Mouse (Mus musculus) right cerebral cortex, adult 2 months (tissue): ENCODE measurements around the gene Ngp.

Experiments
- DNase-seq, 2 experiments: peaks; one replicate each; pipeline ENCODE4 v3.0.0; 2021 to 2022; ENCODE audit warnings: low spot score in 2 of 2

Gene Ngp

DNA sequence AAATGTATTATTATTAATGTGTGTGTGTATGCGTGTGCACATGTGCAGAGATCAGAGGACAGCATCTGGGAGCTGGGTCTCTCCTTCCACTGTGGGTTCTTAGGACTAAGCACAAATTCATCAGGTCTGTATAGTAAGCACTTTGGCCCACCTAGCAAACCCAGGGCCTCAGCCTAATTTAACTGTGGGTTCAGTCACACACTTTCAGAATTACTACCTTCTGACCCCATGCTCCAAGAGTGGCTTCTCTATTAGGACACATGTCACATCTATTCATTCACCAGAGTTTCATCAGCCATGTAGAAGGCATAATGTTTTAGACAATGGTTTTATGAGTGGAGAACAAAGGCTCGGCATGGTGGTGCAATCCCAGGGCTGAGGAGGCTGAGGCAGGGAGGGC, 13.5 kb downstream of the Ngp start:
- DNase-seq: no peak

DNA sequence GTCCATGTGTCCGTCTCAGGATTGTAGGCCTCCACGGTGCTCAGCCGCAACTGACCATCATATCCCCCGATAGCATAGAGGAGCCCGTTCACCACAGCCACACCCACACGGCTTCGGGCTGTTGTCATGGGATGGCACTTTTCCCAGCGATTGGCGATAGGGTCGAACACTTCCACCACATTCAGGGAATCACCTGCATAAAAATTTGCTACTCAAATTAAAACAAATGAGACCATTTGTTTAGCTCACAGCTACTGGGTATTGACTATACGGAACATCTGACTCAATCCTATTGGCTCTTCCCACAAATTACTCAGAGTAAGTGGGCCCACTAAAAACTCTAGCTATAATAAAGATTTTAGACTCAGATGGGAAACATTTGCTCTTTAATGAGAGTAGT, 16.5 kb downstream of the Ngp start:
- no peak for DNase-seq

DNA sequence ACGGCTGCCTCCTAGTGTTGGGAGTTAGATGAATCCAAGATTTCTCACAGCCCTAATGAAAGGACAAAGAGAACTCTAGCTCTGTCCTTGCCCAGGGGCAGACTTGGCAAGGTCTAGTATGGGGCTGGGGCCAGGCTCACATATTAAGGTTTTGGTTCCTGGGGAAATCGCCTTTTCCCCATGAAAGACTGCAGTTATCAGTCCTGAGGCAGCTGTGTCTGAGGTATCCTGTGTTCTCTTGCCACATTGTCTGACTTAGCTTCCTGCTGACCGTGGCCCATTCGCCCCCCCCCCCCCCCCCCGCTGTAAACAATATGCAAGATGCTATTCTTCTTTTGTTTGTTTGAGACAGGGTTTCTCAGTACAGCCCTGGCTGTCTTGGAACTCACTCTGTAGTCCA, 20.5 kb downstream of the Ngp start:
- DNase-seq: no peak

DNA sequence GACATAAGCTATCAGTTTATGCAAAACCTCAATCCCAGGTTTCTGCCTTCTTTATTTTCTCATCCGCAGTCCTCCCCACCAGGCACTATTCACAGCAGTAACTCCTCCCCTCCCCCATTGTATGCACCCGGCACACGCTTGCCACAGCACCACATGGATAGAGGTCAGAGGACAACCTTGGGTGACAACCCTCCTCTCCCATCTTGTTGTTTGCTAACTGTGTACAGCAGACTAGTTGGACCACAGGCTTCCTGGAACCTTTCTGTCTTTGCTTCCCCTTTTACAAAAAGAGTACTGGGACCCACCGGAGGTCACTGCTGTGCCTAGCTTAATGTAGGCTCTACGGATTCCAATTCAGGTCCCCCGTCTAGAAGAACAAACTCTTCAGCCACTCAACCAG, 21.0 kb downstream of the Ngp start:
- DNase-seq: no peak

DNA sequence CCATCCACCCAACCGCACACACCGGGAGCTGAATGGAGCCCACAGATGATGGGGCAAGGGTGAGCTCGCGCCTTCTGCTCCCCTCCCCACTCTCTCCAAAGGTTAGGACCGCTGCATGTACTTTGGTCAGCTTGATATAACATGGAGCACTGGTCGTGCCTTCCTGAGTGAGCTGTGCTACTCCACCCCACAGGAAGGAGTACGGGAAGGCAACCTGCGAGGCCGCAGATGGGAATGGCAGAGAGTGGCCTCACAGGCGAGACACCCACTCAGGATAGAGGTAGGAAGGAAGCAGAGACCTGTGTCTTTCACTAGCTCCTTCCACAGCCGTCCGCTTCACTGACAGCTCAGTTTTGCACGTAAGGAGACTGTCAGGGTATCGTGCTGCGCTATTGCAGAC, 28.8 kb downstream of the Ngp start:
- DNase-seq: no peak

DNA sequence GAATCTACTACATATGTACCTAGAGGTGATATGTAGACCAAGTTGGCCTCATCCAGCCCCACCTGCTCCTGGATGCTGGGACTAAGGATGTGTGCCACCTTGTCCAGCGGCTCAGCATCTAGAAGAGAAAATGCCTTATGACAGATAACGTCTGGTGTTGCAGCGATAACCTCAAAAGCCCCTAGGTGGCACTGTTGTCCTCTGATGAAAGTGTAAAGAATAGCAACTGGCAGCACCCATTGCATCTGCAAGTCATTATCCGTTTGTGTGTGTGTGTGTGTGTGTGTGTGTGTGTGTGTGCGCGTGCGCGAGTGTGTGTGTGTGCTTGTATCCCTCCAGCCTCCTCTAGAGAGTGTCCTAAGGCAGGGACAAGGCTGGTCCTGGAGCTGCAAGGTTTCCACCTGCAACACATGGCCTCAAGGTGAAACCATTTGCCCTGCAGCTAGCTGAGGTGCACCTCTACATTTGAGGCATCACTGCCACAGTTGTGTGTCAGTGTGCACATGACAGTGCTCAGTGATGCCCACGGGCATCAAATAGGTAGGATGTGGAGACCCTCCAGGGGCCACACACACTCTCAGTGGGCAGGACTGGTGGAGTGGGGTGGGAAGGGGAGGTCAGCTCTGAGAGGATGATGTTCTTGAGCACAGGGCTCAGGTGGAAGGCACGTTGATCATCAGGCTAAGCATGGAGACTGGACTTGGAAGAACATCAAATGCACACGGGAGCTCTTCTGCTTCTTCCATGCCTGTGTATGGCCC, 29.5 kb downstream of the Ngp start:
- DNase-seq: peak; percentile 83 to 88

DNA sequence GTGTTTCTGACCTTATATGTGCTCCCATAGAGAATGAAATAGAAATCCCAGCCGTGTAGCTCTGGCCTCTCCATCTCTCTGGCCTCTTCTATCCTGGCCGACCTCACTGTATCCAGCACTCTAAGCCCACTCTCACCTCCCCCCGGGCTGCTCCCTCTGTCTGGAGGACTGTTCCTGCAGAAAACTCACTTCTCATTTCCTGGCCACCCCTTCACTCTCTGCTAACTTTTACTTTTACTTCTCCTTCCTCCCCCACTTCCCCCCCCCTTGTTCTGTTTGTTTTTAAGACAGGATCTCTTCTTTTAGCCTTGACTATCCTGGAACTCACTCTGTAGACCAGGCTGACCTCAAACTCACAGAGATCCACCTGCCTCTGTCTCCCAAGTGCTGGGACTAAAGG, 33.0 kb downstream of the Ngp start:
- no peak for DNase-seq

DNA sequence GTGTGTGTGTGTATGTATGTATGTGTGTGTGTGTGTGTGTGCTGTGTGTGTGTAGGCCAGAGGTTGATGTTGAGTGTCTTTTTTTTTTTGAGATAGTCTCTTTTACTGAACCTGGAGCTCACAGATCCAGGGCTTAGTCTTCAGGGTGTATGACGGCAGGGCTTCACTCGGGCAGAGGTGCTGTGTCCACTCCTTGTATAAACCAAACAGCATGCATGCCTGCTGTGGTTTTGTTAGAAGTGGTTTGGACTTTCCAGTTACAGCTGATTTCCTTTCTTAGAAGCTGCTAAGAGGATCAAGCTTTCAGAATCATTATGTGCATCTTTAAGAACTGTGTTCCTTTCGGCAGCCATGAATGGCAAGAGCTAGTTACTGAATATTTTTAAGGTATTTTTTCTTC, 38.4 kb downstream of the Ngp start:
- DNase-seq: no peak

DNA sequence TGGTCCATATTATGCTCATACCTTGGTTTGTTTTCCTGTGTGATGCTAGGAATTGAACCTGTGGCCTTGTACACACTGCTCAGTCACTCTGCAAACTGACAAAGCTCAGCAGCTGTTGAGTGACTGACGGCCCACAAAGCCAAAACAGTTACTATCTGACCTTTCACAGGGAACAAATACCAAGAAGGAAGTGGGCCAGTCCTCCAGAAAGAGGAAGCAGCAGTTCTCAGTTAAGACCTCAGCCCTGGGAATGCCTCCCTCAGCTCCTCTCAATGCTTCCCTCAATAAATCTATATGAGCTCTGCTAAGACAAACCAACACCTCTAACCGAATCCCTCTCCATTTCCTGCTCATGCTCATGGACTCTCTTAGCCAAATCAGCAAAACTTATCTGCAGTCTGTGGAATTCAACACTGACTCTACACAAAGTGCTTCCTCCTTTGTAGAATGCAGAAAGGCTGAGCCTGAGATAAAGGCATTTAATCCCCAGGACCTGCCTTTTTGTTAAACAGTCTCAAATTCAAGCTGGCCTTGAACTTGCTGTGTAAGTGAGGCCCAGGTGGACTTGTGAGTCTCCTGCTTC, 39.7 kb downstream of the Ngp start:
- no peak for DNase-seq

DNA sequence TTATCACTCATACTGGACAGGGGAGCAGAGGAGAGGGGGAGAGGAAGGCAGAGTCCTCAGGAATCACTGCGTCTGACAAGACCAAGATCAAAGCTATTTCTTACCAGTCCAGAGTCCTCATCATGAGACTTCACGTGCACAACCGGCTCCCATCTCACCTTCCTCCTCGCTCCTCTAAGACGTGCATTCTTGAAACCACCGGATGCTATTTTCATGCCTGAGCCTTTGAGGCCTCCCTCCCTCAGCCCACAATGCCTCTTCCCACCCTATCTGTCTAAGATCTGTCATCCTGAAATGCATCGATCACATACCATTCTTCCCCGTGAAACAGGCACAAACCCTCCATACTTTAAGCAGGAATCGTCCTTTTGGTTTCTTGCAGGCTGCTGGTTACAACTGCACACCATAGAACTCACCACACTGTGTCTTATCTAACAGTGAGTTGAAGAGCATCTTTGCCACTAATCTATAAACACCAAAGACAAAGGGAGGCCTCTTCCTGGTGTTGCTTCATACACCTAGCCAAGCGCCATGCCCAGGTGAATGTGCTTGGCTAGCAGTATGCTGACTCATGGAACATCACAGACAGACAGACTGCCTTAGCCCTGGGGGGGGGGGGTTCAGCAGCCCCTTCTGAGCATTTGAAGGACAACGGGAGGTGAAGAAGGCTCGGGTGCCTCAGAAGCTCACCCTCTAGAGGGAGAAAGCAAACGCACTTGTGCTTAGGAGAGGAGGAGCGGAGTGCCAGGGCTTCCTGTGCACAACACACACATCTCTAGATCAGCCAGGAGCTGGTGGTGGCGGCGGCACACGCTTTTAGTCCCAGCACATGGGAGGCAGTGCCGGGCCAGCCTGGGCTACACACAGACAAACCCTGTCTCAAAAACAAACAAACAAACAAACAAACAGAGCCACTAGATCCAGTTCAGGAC, 41.6 kb downstream of the Ngp start:
- no peak for DNase-seq

DNA sequence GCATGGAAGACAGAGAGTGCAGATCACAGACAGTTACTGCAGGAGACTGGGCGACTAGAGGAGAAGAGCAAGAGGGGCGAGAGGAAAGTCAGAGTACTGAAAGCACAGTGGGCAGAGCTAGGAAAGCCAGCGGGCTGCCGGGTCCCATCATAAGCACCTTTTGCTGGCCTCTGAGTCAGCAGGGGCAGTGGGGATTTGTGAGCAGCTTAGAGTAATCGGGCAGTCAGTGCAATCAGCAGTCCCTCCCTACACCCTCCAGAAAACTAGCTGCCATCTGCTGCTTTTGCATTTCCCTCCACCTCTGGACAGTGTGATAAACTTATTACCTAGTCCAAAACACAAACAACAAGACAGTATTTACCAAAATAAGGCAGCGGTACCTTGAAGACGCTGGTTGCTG, 42.8 kb downstream of the Ngp start:
- no peak for DNase-seq

DNA sequence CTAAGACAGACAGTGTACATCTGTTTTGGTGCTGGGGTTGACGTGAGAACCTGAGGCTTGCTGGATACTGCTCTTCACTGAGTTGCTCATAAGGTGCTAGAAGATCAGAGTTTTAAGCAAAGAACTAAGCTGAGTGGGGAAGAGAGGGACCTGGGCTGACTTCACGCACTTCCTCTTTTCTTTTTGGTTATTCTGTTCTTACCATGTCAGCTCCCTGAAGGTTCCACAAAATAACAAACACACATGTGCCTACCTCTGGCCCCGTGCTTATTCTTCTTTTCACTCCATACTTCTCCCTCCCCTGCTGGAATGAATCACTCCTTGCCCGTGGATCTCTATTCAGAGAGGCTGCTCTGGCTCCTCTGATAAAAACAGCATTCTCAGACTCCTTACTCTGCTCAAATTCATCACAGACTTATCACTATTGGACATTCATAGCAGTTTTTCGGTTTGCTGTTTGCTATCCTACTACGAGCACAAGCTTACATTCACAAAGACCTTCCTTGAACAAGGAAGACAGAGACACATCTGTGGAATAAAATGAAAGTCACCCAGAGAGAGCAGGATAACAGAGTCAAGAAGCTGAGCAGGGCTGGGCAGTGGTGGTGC, 44.5 kb downstream of the Ngp start:
- no peak for DNase-seq

DNA sequence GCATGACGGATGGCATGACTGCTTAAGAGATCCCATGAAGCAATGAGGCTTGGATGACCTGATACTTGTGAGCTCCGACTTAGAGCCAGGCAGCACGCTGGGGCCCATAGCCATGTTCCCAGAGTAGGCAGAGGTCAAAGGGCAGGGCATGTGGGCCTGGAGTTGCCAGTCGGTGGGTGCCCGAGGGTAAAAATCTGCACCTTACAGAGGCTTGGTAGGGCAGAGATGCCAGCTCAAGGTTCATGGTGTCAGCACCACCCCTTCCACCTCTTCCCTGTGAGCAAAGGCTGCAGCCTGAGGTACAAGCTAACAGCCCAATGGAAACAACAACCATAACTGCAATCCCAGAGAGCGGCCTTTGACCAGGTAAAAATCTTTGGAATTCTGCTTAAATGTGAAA, 45.8 kb downstream of the Ngp start:
- no peak for DNase-seq

DNA sequence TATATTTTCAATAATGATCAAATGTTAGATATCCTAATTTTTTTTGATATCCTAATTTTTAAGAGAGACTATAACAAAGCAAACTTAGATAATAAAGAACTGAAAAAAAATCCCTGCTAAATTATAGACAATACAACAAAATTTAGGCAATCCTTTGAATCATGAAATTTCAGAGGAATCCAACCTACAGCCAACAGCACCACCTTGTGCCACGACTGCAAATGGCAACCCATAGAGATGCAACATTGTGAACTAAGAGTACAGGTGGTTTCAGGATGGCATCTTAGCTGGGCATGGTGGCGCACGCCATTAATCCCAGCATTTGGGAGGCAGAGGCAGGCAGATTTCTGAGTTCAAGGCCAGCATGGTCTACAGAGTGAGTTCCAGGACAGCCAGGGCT, 46.6 kb downstream of the Ngp start:
- no peak for DNase-seq
